Comparison of ENCODE assay signal across 8 mouse cellular contexts in the genomic region with DNA sequence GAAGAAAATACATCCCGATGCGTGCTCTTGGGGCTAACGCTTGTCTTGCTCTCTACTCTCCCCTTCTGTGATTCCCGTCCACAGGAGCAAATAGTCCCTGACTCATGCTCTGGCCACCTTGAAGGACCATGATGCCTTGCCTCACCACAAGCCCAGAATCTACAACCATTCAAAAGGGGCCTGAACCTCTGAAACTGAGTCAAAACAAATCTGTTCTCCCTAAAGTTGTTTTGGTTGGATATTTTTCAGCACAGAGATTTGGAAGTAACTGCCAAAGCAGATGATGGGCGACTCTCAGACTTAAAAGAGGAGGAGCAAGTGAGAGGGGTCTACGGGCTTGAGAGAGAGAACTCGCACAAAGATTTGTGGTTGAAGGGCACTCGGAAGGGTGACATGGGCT. TPM values are rescaled to one million over a fixed set of nuclear protein-coding genes. Genes with fewer than 3 reads are reported as not detected.
DNase-seq lines count a peak whose midpoint lies in the region; ATAC-seq and TF ChIP-seq lines count a peak whose summit lies in the region.

No protein-coding gene starts in this region.

- ATAC-seq in G1E (ENCODE audit: extremely low read depth, insufficient number of reproducible peaks, low FRiP score, poor library complexity, severe bottlenecking) = 0 out of 2 replicates have a peak, but pooled peaks have one; percentile 31
- ATAC-seq in forebrain, embryonic 11.5 days (replicated peaks; ENCODE audit: low FRiP score) = no peak
- ATAC-seq in limb, embryonic 15.5 days (ENCODE audit: insufficient number of reproducible peaks, low FRiP score, low TSS enrichment, low read depth) = no peak
- no peak for ATAC-seq in stomach, embryonic 16.5 days (ENCODE audit: insufficient read depth, low FRiP score)

- peak overlapping the region; percentile 40; the same call in 1 of the 2 replicates for H3K27ac ChIP-seq in kidney, adult 2 months (ENCODE audit: insufficient read depth, low read depth, low read length)
- no peak overlapping the region for H3K27ac ChIP-seq in forebrain, embryonic 11.5 days (ENCODE audit: low read depth, low read length)
- peak overlapping the region; percentile 81 for H3K27ac ChIP-seq in limb, embryonic 15.5 days
- H3K27ac ChIP-seq in stomach, embryonic 16.5 days (ENCODE audit: low read length) = peak overlapping the region; percentile 73

- TF ChIP-seq POLR2A in kidney, adult 2 months (IDR thresholded peaks at IDR 0.05; ENCODE audit: low read depth, low read length) = no peak

- H3K9ac ChIP-seq in forebrain, embryonic 11.5 days (ENCODE audit: low read length) = peak overlapping the region; percentile 80
- peak overlapping the region; percentile 72 for H3K9ac ChIP-seq in limb, embryonic 15.5 days
- H3K9ac ChIP-seq in stomach, embryonic 16.5 days (ENCODE audit: low read length) = peak overlapping the region; percentile 89

- peaks cover 10% of the 10 kb centered on the region; the same call in 1 of the 2 replicates for H3K4me1 ChIP-seq in kidney, adult 2 months (ENCODE audit: control insufficient read depth, insufficient read depth, low read length)
- peaks cover 39% of the 10 kb centered on the region for H3K4me1 ChIP-seq in G1E (ENCODE audit: insufficient read depth, low read depth, low read length)
- H3K4me1 ChIP-seq in forebrain, embryonic 11.5 days (replicated peaks; ENCODE audit: control insufficient read depth, insufficient read depth, low read length) = peaks cover 7% of the 10 kb centered on the region; the same call in 1 of the 2 replicates
- H3K4me1 ChIP-seq in limb, embryonic 15.5 days = peaks cover 10% of the 10 kb centered on the region
- peaks cover 15% of the 10 kb centered on the region for H3K4me1 ChIP-seq in stomach, embryonic 16.5 days (ENCODE audit: control insufficient read depth, insufficient read depth, low read length)

- H3K9me3 ChIP-seq in G1E (replicated peaks) = no peaks in the 10 kb centered on the region
- no peaks in the 10 kb centered on the region for H3K9me3 ChIP-seq in forebrain, embryonic 11.5 days (ENCODE audit: control insufficient read depth, low read length)
- no peaks in the 10 kb centered on the region for H3K9me3 ChIP-seq in limb, embryonic 15.5 days
- no peaks in the 10 kb centered on the region for H3K9me3 ChIP-seq in stomach, embryonic 16.5 days (replicated peaks; ENCODE audit: control insufficient read depth, low read length)

- H3K36me3 ChIP-seq in kidney, adult 2 months (ENCODE audit: control insufficient read depth, insufficient read depth, low read length) = no peaks in the 10 kb centered on the region
- H3K36me3 ChIP-seq in G1E (replicated peaks) = peaks cover 27% of the 10 kb centered on the region
- no peaks in the 10 kb centered on the region for H3K36me3 ChIP-seq in forebrain, embryonic 11.5 days (ENCODE audit: control insufficient read depth, insufficient read depth, low read length)
- peaks cover 5% of the 10 kb centered on the region; the same call in 1 of the 2 replicates for H3K36me3 ChIP-seq in limb, embryonic 15.5 days
- no peaks in the 10 kb centered on the region for H3K36me3 ChIP-seq in stomach, embryonic 16.5 days (ENCODE audit: control insufficient read depth, insufficient read depth, low read length)

- DNase-seq in kidney, adult 2 months = no peak
- no peak for DNase-seq in kidney, adult 9 months
- no peak for DNase-seq in G1E (ENCODE audit: low spot score)
- DNase-seq in forebrain, embryonic 11.5 days (ENCODE audit: low spot score) = no peak
- DNase-seq in cerebellum, adult 9-10 months = no peak
- no peak for DNase-seq in left cerebral cortex, adult 11 months (ENCODE audit: low spot score)

- 6% methylated on average over 8 of the region's 8 CpGs for WGBS in kidney, adult 2 months
- 23% methylated on average over 8 of the region's 8 CpGs for WGBS in forebrain, embryonic 11.5 days
- 15% methylated on average over 8 of the region's 8 CpGs for WGBS in limb, embryonic 15.5 days
- 11% methylated on average over 8 of the region's 8 CpGs for WGBS in stomach, embryonic 16.5 days

- TF ChIP-seq CTCF in kidney, adult 2 months (conservative IDR thresholded peaks at IDR 0.05; ENCODE audit: insufficient read depth, insufficient read length, low read depth, low read length) = no peak
- no peak for TF ChIP-seq CTCF in G1E (IDR thresholded peaks at IDR 0.05; ENCODE audit: low read depth, low read length)

- H3K4me2 ChIP-seq in forebrain, embryonic 11.5 days (ENCODE audit: low read depth, low read length, severe bottlenecking) = peak overlapping the region; percentile 67
- H3K4me2 ChIP-seq in limb, embryonic 15.5 days = peak overlapping the region; percentile 53
- H3K4me2 ChIP-seq in stomach, embryonic 16.5 days (ENCODE audit: low read depth, low read length) = peak overlapping the region; percentile 89

- peak overlapping the region; percentile 94 for H3K4me3 ChIP-seq in kidney, adult 2 months (ENCODE audit: insufficient read depth, low read depth, low read length)
- H3K4me3 ChIP-seq in G1E (ENCODE audit: low read depth, low read length) = peak overlapping the region; percentile 81
- H3K4me3 ChIP-seq in forebrain, embryonic 11.5 days (ENCODE audit: low read depth, low read length) = peak overlapping the region; percentile 51
- H3K4me3 ChIP-seq in limb, embryonic 15.5 days = peak overlapping the region; percentile 72
- peak overlapping the region; percentile 87 for H3K4me3 ChIP-seq in stomach, embryonic 16.5 days (replicated peaks; ENCODE audit: low read length)

- H3K27me3 ChIP-seq in kidney, adult 2 months (replicated peaks; ENCODE audit: control insufficient read depth, insufficient read depth, low read length) = no peaks in the 10 kb centered on the region
- peaks cover 13% of the 10 kb centered on the region for H3K27me3 ChIP-seq in G1E (ENCODE audit: insufficient read depth, low read length)
- H3K27me3 ChIP-seq in forebrain, embryonic 11.5 days (ENCODE audit: control insufficient read depth, insufficient read depth, low read length) = no peaks in the 10 kb centered on the region
- H3K27me3 ChIP-seq in limb, embryonic 15.5 days = no peaks in the 10 kb centered on the region
- no peaks in the 10 kb centered on the region for H3K27me3 ChIP-seq in stomach, embryonic 16.5 days (ENCODE audit: control insufficient read depth, insufficient read depth, low read length)

RNA-seq across cellular contexts. Expression of gene Acp1, which starts 0.5 kb away (rescaled TPM):
- polyA plus RNA-seq in kidney, adult 2 months (2012; rRNA removed) = 9.6 and 12.2 TPM in 2 replicates
- total RNA-seq in G1E (2014; fragmentation: Nextera tagmentation) = 102 and 141 TPM in 2 replicates
- 125 and 166 TPM in 2 replicates for total RNA-seq in G1E (2017)
- 1.6 and 2.6 TPM in 2 replicates for polyA plus RNA-seq in G1E (2012)
- polyA plus RNA-seq in forebrain, embryonic 11.5 days (2014; fragmentation: Nextera tagmentation; extraction: Ambion mirVana) = 196 and 197 TPM in 2 replicates
- polyA plus RNA-seq in limb, embryonic 15.5 days (2015; fragmentation: Nextera tagmentation; extraction: Ambion mirVana) = 132 and 146 TPM in 2 replicates
- 149 and 150 TPM in 2 replicates for polyA plus RNA-seq in stomach, embryonic 16.5 days (2015; fragmentation: Nextera tagmentation; extraction: Ambion mirVana)

RNA-seq across cellular contexts. Expression of gene Sh3yl1, which starts 0.6 kb away (rescaled TPM):
- 11.6 and 13.5 TPM in 2 replicates for polyA plus RNA-seq in kidney, adult 2 months (2012; rRNA removed)
- total RNA-seq in G1E (2014; fragmentation: Nextera tagmentation) = 2.8 and 3.9 TPM in 2 replicates
- total RNA-seq in G1E (2017) = 3.1 and 3.7 TPM in 2 replicates
- polyA plus RNA-seq in G1E (2012) = 0.76 and 0.97 TPM in 2 replicates
- polyA plus RNA-seq in forebrain, embryonic 11.5 days (2014; fragmentation: Nextera tagmentation; extraction: Ambion mirVana) = 18.2 TPM in 2 replicates
- polyA plus RNA-seq in limb, embryonic 15.5 days (2015; fragmentation: Nextera tagmentation; extraction: Ambion mirVana) = 14.7 and 15.3 TPM in 2 replicates
- polyA plus RNA-seq in stomach, embryonic 16.5 days (2015; fragmentation: Nextera tagmentation; extraction: Ambion mirVana) = 29.7 and 33.1 TPM in 2 replicates

RNA-seq across cellular contexts. Expression of gene Alkal2, which starts 26.7 kb away (rescaled TPM):
- polyA plus RNA-seq in kidney, adult 2 months (2012; rRNA removed) = 0.41 and 0.87 TPM in 2 replicates
- total RNA-seq in G1E (2014; fragmentation: Nextera tagmentation) (not detected in 2 replicates), G1E (2017) (not detected in 2 replicates)
- polyA plus RNA-seq in G1E (2012) = not detected in 2 replicates
- polyA plus RNA-seq in forebrain, embryonic 11.5 days (2014; fragmentation: Nextera tagmentation; extraction: Ambion mirVana) = 3.4 and 5.0 TPM in 2 replicates
- 1.5 and 2.1 TPM in 2 replicates for polyA plus RNA-seq in limb, embryonic 15.5 days (2015; fragmentation: Nextera tagmentation; extraction: Ambion mirVana)
- polyA plus RNA-seq in stomach, embryonic 16.5 days (2015; fragmentation: Nextera tagmentation; extraction: Ambion mirVana) = 1.3 and 1.6 TPM in 2 replicates

Comparison
In these comparisons a context has a peak if more than half of its experiments do, and no peak if none do; other contexts are left out.
1. RNA of gene Acp1, which starts 0.5 kb away (polyA plus RNA-seq): 196 to 197 TPM in forebrain, embryonic 11.5 days, 149 to 150 TPM in stomach, embryonic 16.5 days and 132 to 146 TPM in limb, embryonic 15.5 days; 9.6 to 12.2 TPM in kidney, adult 2 months and 1.6 to 2.6 TPM in G1E; every median in the first group is over 10 times any median in the second.
2. Peak in every context shown above with its lines, with median percentiles within 50 percentile points of each other: H3K4me3 ChIP-seq, H3K4me2 ChIP-seq and H3K9ac ChIP-seq.